Mouse (Mus musculus): ENCODE data around the gene Paqr6.
A peak's percentile ranks its signal among the peaks of the same experiment; 100 is the strongest.
"Not testable (repeated sequence)": the region's sequence is repeated elsewhere in the genome, so short reads cannot be mapped to it uniquely, and the experiment has no call there.

The Paqr6 gene

GRCm38 (mm10) chr3:88366830-88367428 lies 2.5 kb downstream of the Paqr6 start:
- peak; percentile 37 to 64 for DNase-seq

- DNase-seq, result not testable (repeated sequence)
These were observed 3.1 kb downstream of the Paqr6 start for GRCm38 (mm10) chr3:88367517-88367916.

- not testable (repeated sequence) for DNase-seq
These were observed 4.1 kb downstream of the Paqr6 start for GRCm38 (mm10) chr3:88368511-88368910.

- DNase-seq, result not testable (repeated sequence)
These were observed 8.3 kb downstream of the Paqr6 start, which contains the start of gene Bglap3 for GRCm38 (mm10) chr3:88372643-88373042. Gene Bglap3, minus strand, starts transcription at chr3:88372743.

GRCm38 (mm10) chr3:88375750-88376626 lies 11.6 kb downstream of the Paqr6 start:
- peak; percentile 37 to 53 for DNase-seq

- not testable (repeated sequence) for DNase-seq
These were observed 12.3 kb downstream of the Paqr6 start for GRCm38 (mm10) chr3:88376644-88377043.

GRCm38 (mm10) chr3:88378599-88378998 lies 14.2 kb downstream of the Paqr6 start, which contains the start of gene Bglap2:
Gene Bglap2, minus strand, starts transcription at chr3:88378699.
- not testable (repeated sequence) for DNase-seq

GRCm38 (mm10) chr3:88381389-88382315 lies 17.3 kb downstream of the Paqr6 start:
- DNase-seq, result peak; percentile 37 to 57

- DNase-seq, result not testable (repeated sequence)
These were observed 18.0 kb downstream of the Paqr6 start for GRCm38 (mm10) chr3:88382383-88382782.

- DNase-seq, result no peak
These were observed 20.0 kb downstream of the Paqr6 start, which contains the start of gene Bglap for GRCm38 (mm10) chr3:88384364-88384763. Gene Bglap, minus strand, starts transcription at chr3:88384464.

GRCm38 (mm10) chr3:88393776-88394375 lies 29.5 kb downstream of the Paqr6 start:
- no peak for DNase-seq

GRCm38 (mm10) chr3:88395288-88395687 lies 30.9 kb downstream of the Paqr6 start:
- no peak for DNase-seq

- DNase-seq, result no peak
These were observed 31.4 kb downstream of the Paqr6 start for GRCm38 (mm10) chr3:88395742-88396141.

- no peak for DNase-seq
These were observed 34.3 kb downstream of the Paqr6 start for GRCm38 (mm10) chr3:88398666-88399065.

- DNase-seq, result peak in 1 of 2 experiments; percentile 15
These were observed 39.3 kb downstream of the Paqr6 start for GRCm38 (mm10) chr3:88403522-88404230.

- peak; percentile 71 to 72 for DNase-seq
These were observed 42.7 kb downstream of the Paqr6 start for GRCm38 (mm10) chr3:88407090-88407489.

- peak in 1 of 2 experiments; percentile 10 for DNase-seq
These were observed 43.1 kb downstream of the Paqr6 start for GRCm38 (mm10) chr3:88407529-88407928.

GRCm38 (mm10) chr3:88408953-88409352 lies 44.6 kb downstream of the Paqr6 start:
- DNase-seq, result peak in 1 of 2 experiments; percentile 42

GRCm38 (mm10) chr3:88409741-88410644 lies 45.6 kb downstream of the Paqr6 start, which contains the start of gene Pmf1:
Gene Pmf1, minus strand, starts transcription at chr3:88410331.
- peak; percentile 96 to 98 for DNase-seq

GRCm38 (mm10) chr3:88410645-88411031 lies 46.3 kb downstream of the Paqr6 start:
- DNase-seq, result peak in 1 of 2 experiments; percentile 58

Measured in kidney, postnatal 25 days (tissue).